Mouse (Mus musculus): ENCODE measurements around the gene Mmp2. TPM values are rescaled to one million over a fixed set of nuclear protein-coding genes. Genes with fewer than 3 reads are reported as not detected.
A peak's percentile ranks its signal among the peaks of the same experiment; 100 is the strongest.

Mmp2 gene
- total and polyA plus RNA-seq, 3 experiments = 53.9 to 70.9 (median 67.4) TPM

DNA sequence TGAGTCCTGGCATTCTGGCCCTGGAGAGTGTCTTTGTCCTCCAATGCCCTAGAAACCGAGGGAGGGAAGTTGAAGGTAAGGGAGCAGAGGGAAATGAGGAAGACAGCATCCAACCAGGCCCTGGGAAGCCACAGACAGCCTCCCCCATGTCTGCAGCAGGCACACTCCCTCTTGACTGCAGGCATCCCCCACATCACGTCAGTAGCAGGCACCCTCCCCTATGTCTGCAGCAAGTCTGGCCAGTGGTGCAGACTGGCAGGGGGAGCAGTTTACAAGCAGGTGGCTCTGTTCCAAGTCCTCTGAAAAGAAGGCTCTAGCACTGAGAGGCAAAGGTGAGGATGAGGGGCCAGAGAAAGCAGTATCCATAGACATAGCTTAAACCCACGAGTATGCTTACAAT lies 19.6 kb downstream of the Mmp2 start:
- 15% methylated on average over 3 of the region's 3 CpGs for WGBS
- intact Hi-C loops (cut with DNase I) = no loop called here
- H3K4me1 ChIP-seq (ENCODE audit: control insufficient read depth, insufficient read depth, low read length) = peaks cover 17% of the 10 kb centered on the region
- no peaks in the 10 kb centered on the region for H3K79me2 ChIP-seq (replicated peaks; ENCODE audit: control insufficient read depth, insufficient read depth, low read length)
- no peak overlapping the region for H3K4me3 ChIP-seq
- no peaks in the 10 kb centered on the region for H3K36me3 ChIP-seq (ENCODE audit: control insufficient read depth, insufficient read depth, low read length)
- DNase-seq = no peak
- H3K27ac ChIP-seq = peak overlapping the region; percentile 28
- TF ChIP-seq POLR2A (IDR thresholded peaks at IDR 0.05; ENCODE audit: insufficient read depth, low read depth, low read length) (no peak), EP300 (IDR thresholded peaks at IDR 0.05; ENCODE audit: insufficient read depth, low read depth, low read length) (no peak), CTCF (IDR thresholded peaks at IDR 0.05) (no peak)
- H3K9ac ChIP-seq (ENCODE audit: low read depth, low read length) = no peak overlapping the region
- no peaks in the 10 kb centered on the region for H3K27me3 ChIP-seq (ENCODE audit: control insufficient read depth, insufficient read depth, low read length)

GRCm38 (mm10) chr8:92847299-92847698 lies 20.2 kb downstream of the Mmp2 start:
- Histone ChIP-seq H3K4me3 (no peak overlapping the region), H3K9ac (ENCODE audit: low read depth, low read length) (no peak overlapping the region), H3K27me3 (ENCODE audit: control insufficient read depth, insufficient read depth, low read length) (no peaks in the 10 kb centered on the region), H3K36me3 (ENCODE audit: control insufficient read depth, insufficient read depth, low read length) (no peaks in the 10 kb centered on the region), H3K4me1 (ENCODE audit: control insufficient read depth, insufficient read depth, low read length) (peaks cover 17% of the 10 kb centered on the region), H3K79me2 (replicated peaks; ENCODE audit: control insufficient read depth, insufficient read depth, low read length) (no peaks in the 10 kb centered on the region), H3K27ac (no peak overlapping the region; the same call in 1 of the 2 replicates)
- intact Hi-C loops (cut with DNase I) = no loop called here
- WGBS = 24% methylated on average over 9 of the region's 9 CpGs
- TF ChIP-seq EP300 (IDR thresholded peaks at IDR 0.05; ENCODE audit: insufficient read depth, low read depth, low read length) (no peak), POLR2A (IDR thresholded peaks at IDR 0.05; ENCODE audit: insufficient read depth, low read depth, low read length) (no peak), CTCF (IDR thresholded peaks at IDR 0.05) (no peak)
- peak in 1 of 2 experiments; percentile 36 for DNase-seq

DNA sequence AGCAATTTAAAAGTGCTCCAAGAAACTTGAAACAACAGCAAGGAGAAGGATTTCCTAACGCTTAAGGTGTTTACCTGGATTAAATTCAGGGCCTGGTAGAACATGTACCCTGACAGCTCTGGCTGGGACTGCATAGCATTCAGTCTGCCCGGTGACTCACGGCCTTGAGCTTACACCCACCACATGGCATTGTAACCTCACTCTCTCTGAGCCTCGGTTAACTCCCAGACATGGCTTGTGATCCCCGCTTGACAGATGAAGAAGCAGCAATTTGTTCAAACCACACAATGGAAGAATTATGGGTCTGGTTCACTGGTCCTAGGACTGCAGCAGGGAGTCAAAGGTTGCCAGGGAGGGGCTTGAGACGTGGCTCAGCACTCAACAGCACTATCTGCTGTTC lies 22.2 kb downstream of the Mmp2 start:
- peaks cover 17% of the 10 kb centered on the region for H3K4me1 ChIP-seq (ENCODE audit: control insufficient read depth, insufficient read depth, low read length)
- H3K36me3 ChIP-seq (ENCODE audit: control insufficient read depth, insufficient read depth, low read length) = no peaks in the 10 kb centered on the region
- 80% methylated on average over 6 of the region's 6 CpGs for WGBS

DNA sequence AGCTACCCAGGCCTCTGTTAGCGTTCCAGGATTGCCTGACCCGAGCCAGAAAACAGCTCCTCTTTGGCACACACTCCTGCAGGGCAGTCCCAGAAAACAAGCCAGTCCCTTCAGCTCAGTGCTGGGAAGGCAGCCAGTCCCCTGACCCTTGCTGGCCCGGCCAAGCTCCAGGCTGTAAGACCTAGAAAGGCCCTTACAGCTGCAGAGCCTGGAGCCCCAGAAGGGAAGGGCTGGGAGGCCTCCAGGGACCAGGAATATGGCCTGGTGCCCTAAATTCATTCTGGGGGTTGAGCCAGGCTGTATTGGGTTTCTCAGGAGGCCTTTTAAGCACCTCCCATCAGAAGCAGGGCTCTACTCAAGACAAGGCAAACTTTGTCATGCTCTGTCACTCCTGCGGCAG lies 23.1 kb downstream of the Mmp2 start:
- 0 out of 2 replicates have a peak, but pooled peaks have one; percentile 32 for TF ChIP-seq EP300 (IDR thresholded peaks at IDR 0.05; ENCODE audit: insufficient read depth, low read depth, low read length)
- TF ChIP-seq CTCF (IDR thresholded peaks at IDR 0.05) = no peak; the same call in 1 of the 2 replicates
- TF ChIP-seq POLR2A (IDR thresholded peaks at IDR 0.05; ENCODE audit: insufficient read depth, low read depth, low read length) = no peak
- Histone ChIP-seq H3K27me3 (ENCODE audit: control insufficient read depth, insufficient read depth, low read length) (0 out of 2 replicates have a peak, but pooled peaks cover under 1% of the 10 kb centered on the region), H3K79me2 (replicated peaks; ENCODE audit: control insufficient read depth, insufficient read depth, low read length) (no peaks in the 10 kb centered on the region), H3K4me1 (ENCODE audit: control insufficient read depth, insufficient read depth, low read length) (peaks cover 17% of the 10 kb centered on the region), H3K27ac (peak overlapping the region; percentile 49; the same call in 1 of the 2 replicates), H3K36me3 (ENCODE audit: control insufficient read depth, insufficient read depth, low read length) (no peaks in the 10 kb centered on the region), H3K4me3 (no peak overlapping the region), H3K9ac (ENCODE audit: low read depth, low read length) (no peak overlapping the region)
- WGBS = 21% methylated on average over 4 of the region's 4 CpGs
- peak; percentile 92 to 94 for DNase-seq
- intact Hi-C loops (cut with DNase I) = no loop called here

More for the DNA sequence above, 22.2 kb downstream of the Mmp2 start:
- H3K4me3 ChIP-seq = no peak overlapping the region
- H3K9ac ChIP-seq (ENCODE audit: low read depth, low read length) = no peak overlapping the region
- no peak for DNase-seq
- no peaks in the 10 kb centered on the region for H3K27me3 ChIP-seq (ENCODE audit: control insufficient read depth, insufficient read depth, low read length)
- no peak for TF ChIP-seq EP300 (IDR thresholded peaks at IDR 0.05; ENCODE audit: insufficient read depth, low read depth, low read length)
- no peak for TF ChIP-seq CTCF (IDR thresholded peaks at IDR 0.05)
- TF ChIP-seq POLR2A (IDR thresholded peaks at IDR 0.05; ENCODE audit: insufficient read depth, low read depth, low read length) = no peak
- H3K27ac ChIP-seq = no peak overlapping the region
- intact Hi-C loops (cut with DNase I) = no loop called here
- no peaks in the 10 kb centered on the region for H3K79me2 ChIP-seq (replicated peaks; ENCODE audit: control insufficient read depth, insufficient read depth, low read length)

DNA sequence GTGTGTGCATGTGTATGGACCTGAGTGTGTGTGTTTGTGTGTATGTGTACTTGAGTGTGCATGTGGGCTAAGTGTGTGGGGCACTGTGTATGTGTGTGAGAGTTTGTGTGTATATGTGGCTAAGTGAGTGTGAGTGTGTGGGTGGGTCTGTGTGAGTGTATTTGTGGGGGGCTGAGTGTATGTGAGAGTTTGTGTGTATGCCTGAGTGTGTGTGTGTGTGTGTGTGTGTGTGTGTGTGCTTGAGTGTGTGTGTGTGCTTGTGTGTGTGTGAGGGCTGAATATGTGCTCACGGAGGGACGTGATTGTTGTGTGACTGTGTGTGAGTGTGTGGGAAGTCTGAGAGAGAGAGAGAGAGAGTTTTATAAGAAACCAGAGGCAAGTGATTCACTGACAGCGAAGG lies 24.3 kb downstream of the Mmp2 start:
- H3K79me2 ChIP-seq (replicated peaks; ENCODE audit: control insufficient read depth, insufficient read depth, low read length) = no peaks in the 10 kb centered on the region
- peaks cover 7% of the 10 kb centered on the region; the same call in 1 of the 2 replicates for H3K27me3 ChIP-seq (ENCODE audit: control insufficient read depth, insufficient read depth, low read length)
- H3K9ac ChIP-seq (ENCODE audit: low read depth, low read length) = no peak overlapping the region
- no peaks in the 10 kb centered on the region for H3K36me3 ChIP-seq (ENCODE audit: control insufficient read depth, insufficient read depth, low read length)
- 94% methylated on average over 3 of the region's 3 CpGs for WGBS
- H3K27ac ChIP-seq = no peak overlapping the region
- peaks cover 21% of the 10 kb centered on the region for H3K4me1 ChIP-seq (ENCODE audit: control insufficient read depth, insufficient read depth, low read length)
- no peak for DNase-seq
- TF ChIP-seq EP300 (IDR thresholded peaks at IDR 0.05; ENCODE audit: insufficient read depth, low read depth, low read length) (no peak), POLR2A (IDR thresholded peaks at IDR 0.05; ENCODE audit: insufficient read depth, low read depth, low read length) (no peak), CTCF (IDR thresholded peaks at IDR 0.05) (no peak)
- no peak overlapping the region for H3K4me3 ChIP-seq
- intact Hi-C loops (cut with DNase I) = no loop called here

GRCm38 (mm10) chr8:92853188-92853983 lies 26.3 kb downstream of the Mmp2 start:
- H3K27me3 ChIP-seq (ENCODE audit: control insufficient read depth, insufficient read depth, low read length) = peaks cover 7% of the 10 kb centered on the region; the same call in 1 of the 2 replicates
- DNase-seq = peak in 1 of 2 experiments; percentile 38
- TF ChIP-seq CTCF (IDR thresholded peaks at IDR 0.05) (no peak), POLR2A (IDR thresholded peaks at IDR 0.05; ENCODE audit: insufficient read depth, low read depth, low read length) (no peak), EP300 (IDR thresholded peaks at IDR 0.05; ENCODE audit: insufficient read depth, low read depth, low read length) (no peak)
- H3K79me2 ChIP-seq (replicated peaks; ENCODE audit: control insufficient read depth, insufficient read depth, low read length) = no peaks in the 10 kb centered on the region
- intact Hi-C loops (cut with DNase I) = no loop called here
- no peak overlapping the region for H3K4me3 ChIP-seq
- H3K9ac ChIP-seq (ENCODE audit: low read depth, low read length) = no peak overlapping the region
- peaks cover 13% of the 10 kb centered on the region for H3K4me1 ChIP-seq (ENCODE audit: control insufficient read depth, insufficient read depth, low read length)
- no peak overlapping the region for H3K27ac ChIP-seq
- no peaks in the 10 kb centered on the region for H3K36me3 ChIP-seq (ENCODE audit: control insufficient read depth, insufficient read depth, low read length)
- 62% methylated on average over 18 of the region's 18 CpGs for WGBS

All from heart, adult 2 months (tissue).